Mouse (Mus musculus) cortical plate, adult 2 months (tissue): Measurements from ENCODE around the gene Acvr1.

Source experiments
- CTCF ChIP-seq: fragments of 200-500 bp; IDR thresholded peaks from 2 replicates; pipeline ENCODE4 v1.5.1; 2011; ENCODE audit warnings: mild to moderate bottlenecking, control low read depth, low read length; ENCODE audit not compliant: insufficient read depth; ENCODE audit errors: extremely low read depth
- POLR2A ChIP-seq: fragments of 200-500 bp; IDR thresholded peaks from 2 replicates; pipeline ENCODE4 v1.6.1; 2011; ENCODE audit warnings: mild to moderate bottlenecking, low read length, control low read depth; ENCODE audit not compliant: insufficient read depth; ENCODE audit errors: extremely low read depth

- TF ChIP-seq CTCF (no peak), POLR2A (no peak)
Observed at GRCm38 (mm10) chr2:58447001-58447400, 120.0 kb downstream of the Acvr1 start.
